Mouse (Mus musculus) adrenal gland, postnatal 25 days (tissue): Measurements from ENCODE around the gene Sos1. TPM values are rescaled to one million over a fixed set of nuclear protein-coding genes. Genes with fewer than 3 reads are reported as not detected.

Experiments used
- DNase-seq: peaks from one replicate; pipeline ENCODE4 v3.0.0; 2021; ENCODE audit warnings: mixed read lengths
- long read RNA-seq: library from polyadenylated mRNA; stranded (forward); transcript quantifications from one replicate; pipeline ENCODE4 v2.0.0, GENCODE M21; 2021
- total RNA-seq: library from RNA; stranded (reverse); gene quantifications from 2 replicates; pipeline ENCODE4 v1.2.3, GENCODE M21; 2021

Gene Sos1
- 30.3 and 30.9 TPM in 2 replicates for total RNA-seq
- long read RNA-seq, partial matches to known transcripts: 2 of 4 reads
- long read RNA-seq, other reads (novel, unspliced or antisense): 2 of 4 reads

DNA sequence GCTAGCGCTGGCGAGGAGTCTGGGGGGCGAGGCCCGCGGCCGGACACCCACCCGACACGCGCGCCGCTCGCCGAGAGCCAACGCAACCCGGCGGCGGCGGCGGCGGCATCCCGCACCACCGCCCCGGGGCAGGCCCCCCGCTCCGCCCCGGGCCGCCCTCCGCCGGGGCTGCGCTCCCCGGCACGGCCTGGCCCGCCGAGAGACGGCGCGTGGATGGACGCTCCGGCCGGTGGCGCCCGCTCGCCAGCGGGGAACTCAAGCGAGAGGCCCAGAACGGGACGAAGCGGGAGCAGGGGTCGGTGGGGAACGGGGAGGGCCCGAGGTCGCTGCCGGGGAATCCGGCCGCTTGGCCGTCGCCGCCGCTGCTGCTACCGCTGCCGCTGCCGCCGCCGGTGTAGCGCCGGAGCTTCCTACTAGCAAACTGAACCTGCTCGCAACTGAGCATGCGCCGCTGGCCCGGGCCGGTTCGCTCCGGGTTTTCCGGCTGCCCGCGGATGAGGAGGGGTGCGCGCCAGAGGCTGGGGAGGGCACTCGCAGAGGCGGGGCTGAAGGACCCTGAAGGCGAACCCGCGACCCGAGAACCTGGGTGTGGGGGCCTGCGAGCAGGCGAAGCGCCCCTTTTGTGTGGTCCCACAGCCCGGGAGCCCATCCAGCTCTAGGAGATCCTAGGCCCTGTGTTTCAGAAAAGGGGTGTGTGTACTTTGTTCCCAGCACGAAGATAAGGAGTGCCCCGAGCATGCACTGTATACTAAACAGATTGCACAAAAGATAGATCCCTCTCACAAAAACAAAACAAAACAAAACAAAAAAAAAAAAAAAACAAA, at the start of gene Sos1:
TSS of gene Sos1 (minus strand) at position 423 of the 824 bp plus-strand sequence.
- peak; percentile 99 for DNase-seq

DNA sequence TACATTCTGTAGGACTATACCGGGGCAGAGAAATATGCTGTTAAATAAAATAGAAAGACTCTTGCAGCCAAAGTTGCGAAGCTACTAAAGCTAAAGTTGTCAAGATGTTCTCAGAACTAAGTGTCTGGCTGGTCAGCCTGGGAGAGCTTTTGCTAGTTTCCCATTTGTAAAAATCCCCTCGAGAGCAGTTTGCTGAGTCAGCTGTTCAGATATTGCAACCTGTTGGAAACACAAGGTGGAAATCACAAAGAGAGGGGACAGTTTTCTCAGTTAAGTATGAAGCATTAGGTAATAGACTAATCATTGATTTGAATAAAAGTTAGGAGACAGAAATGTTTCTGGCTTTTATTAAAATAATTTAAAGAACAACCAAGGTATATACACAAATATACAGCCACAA, 43.0 kb upstream of the Sos1 start:
- DNase-seq: no peak

DNA sequence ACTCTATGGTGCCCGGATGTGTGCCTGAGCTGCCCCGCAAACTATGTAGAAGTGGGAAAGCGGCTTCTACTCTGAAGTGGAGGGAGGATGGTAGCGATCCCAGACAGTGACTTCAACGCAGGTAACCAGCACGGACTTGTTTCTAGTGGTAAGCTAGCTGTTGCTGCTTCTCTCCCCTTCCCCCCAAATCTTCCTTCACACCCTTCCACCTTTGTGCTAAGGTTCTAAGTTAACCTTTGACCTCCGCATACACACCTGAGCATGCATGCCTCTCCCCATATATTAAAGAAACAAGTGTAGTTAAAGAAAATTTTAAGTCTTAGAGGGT, 41.9 kb upstream of the Sos1 start:
- no peak for DNase-seq

DNA sequence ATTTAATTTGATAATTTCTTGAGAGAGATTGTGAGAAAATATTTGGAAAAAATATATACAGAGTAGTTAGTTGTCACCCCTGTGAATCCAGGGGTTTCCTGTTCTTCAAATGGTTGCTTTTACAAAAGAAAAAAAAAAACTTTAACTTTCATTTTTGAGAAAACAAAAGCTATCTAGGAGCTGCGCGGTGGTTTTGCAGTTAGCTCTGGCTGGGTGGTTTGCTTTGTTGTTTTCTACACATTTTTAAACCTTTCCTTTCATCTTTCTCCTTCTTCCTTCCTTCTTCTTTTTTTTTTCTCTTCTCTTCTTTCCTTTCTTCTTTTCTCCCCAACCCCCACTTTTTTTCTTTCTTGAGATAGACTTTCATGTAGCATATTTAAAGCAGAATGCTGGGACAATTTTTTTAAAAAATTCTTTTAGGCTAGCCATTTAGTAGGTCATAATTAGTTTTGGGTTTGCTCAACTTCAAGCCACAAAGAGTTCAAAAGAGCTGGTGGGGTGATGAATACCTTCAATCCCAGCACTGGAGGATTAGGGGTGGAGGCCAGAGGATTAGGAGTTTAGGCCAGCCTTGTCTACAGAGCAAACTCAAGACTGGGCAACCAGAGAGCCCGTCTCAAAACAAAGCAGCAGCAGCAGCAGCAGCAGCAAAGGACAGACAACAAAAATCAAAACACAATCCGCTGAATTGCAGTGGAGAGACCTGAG, 41.4 kb upstream of the Sos1 start:
- no peak for DNase-seq

DNA sequence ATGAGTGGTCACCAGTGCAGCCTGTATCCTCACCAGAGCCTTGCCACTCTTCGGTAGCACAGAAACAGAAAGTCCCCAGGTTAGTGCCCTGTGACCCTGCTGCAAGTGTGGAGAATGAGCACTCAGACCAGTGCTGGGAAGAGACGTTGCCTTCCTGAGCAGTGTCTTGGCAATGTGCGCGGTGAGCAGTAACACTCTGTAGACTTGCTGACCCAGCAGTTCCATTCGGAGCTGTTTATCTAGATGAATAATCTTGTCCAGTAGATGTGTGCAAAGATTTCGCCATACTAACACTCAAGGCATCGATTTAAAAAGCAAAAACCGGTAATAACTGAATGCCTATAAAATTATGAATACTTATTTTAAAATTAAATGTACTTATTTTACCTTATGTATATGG, 40.3 kb upstream of the Sos1 start:
- no peak for DNase-seq

DNA sequence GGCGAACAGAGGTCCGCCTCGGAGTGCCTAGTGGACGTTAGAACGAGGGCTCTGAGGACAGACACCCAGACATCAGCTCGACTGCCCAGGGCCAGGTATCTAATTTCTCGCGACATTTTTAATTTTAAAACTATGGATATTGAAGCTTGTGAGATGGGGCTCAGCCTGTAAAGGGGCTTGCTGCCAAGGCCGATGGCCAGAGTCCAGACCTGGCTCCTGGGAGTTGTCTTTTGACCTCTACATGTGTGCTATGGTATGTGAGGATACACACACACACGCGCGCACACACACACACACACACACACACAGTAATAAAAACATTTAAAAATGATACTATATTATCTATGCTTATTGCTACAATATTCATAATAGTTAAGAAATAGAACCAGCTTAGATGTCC, 38.6 kb upstream of the Sos1 start:
- no peak for DNase-seq

DNA sequence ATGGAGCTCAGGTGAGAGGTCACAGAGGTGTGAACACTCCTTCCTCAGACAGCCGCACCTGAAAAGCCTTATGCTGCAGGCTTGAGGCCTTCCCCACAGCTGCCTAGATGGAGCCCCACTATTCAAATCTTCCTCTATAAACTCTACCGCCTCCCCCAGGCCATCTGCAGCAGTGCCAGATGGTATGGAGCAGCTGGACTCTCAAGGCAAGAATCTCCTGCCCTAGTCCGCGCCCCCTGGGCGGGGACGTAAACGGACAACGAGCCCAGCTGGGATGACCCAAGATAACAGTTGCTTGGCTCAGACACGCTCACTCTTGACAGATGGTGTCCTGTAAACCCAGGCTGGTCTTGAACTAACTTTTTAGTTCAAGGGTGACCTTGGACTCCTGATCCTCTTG, 37.0 kb upstream of the Sos1 start:
- DNase-seq: no peak

DNA sequence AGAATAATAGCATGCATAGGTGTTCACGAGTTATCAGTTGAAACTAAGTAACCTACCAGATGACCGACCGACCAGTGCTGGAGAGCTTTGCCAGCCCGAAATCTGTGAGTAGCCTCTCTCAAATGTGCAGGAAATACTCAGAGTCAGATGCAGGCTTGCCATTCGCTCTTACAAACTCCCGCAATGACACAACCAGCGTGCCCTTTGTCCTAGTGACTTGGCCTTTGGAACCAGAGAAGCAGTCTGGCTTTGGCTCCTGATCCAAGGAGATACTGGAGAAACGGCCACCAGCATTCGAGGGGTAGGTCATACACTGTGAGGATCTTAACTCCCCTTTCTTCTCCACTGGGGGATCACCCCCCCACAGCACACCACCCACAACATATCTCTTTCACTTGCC, 35.7 kb upstream of the Sos1 start:
- DNase-seq: peak; percentile 13

DNA sequence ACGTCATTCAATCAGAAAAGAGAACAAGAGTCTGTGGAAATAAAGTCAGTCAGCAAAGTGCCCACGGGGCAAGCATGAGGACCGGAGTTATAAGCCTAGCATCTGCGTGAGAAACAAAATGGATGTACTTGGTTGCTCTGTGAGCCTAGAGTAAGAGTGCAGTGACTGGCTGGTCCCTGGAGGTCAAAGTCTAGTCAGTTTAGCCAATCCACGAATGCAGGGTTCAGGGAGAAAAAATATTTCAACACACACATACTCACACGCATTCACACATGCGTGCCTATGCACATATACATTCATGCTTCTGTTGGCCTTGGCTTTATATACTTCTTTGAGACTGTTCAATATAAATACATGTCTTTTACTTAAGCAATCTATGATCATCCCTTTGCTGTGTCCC, 35.3 kb upstream of the Sos1 start:
- no peak for DNase-seq

DNA sequence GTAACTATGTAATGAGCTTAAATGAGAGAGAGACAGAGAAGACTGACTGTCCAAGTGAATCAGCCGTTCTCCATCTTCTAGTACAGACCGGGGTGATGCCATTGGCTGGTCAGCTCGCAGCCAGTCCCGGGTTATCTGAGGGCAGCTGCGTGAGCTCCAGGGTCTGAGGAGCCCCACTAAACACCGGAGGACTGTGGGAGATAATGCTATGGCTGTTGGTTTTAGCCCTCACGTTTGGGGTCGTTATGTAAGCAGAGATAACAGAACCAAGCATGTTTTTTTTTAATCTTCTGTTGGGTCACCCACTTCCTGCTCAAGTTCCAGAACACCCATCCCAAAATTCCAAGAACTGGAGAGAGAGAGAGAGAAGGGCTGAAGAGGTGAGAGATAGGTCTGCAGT, 33.5 kb upstream of the Sos1 start:
- no peak for DNase-seq

DNA sequence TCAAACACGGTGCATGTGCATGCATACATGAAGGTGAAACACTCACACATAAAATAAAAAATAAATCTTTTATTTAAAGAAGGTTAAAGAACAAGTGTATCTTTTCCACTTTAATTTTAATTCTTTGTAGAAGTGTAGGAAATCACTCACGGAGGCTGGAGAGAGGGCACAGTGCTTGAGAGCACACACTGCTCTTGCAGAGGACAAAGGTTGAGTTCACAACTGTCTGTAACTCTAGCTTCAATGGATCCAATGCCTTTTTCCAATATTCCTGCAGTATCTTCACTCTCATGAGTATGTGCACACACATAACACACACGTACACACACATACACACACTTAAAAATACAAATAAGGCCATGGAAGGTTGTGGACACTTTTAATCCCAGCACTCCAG, 30.2 kb upstream of the Sos1 start:
- DNase-seq: no peak

DNA sequence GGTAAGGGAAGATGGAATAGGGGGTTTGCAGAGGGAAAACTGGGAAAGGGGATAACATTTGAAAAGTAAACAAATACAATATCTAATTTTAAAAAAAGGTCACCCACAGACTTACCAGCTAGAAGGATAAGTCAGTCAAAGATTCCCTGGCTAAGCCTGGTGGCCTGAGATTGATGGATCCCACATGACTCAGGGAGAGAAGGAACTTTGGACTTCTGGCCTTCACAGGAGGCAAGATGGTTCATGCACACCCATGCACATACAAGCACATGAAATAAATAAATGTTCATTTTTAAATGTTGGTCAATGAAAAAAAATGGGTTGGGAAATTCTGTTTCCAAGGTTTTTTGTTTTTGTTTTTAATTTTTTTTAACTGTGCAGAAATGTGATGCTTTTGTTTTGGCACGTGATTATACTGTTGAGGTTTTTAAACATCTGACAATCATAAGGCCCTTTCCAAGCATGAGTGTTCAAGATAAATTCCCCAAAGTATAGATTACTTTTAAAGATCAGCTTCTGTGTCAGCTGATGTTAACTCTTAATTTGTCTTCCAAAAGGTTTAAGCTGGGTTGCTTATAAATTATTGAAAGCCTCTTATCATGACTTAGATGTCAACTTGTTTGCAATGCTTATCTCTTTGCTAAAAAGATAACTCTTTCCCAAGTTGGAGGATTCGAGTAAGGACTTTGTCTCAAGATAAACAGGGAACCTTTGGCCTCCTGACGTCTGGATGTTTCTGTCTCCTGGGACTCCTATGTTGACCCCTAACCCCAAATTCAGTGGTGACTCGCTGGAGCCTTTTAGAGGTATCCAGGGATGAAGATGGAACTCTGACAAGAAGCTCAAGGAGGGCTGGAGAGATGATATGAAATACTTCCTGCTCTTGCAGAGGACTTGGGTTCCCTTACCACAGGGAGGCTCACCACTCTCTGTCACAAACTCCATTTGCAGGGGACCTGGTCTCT, 29.5 kb upstream of the Sos1 start:
- DNase-seq: no peak

DNA sequence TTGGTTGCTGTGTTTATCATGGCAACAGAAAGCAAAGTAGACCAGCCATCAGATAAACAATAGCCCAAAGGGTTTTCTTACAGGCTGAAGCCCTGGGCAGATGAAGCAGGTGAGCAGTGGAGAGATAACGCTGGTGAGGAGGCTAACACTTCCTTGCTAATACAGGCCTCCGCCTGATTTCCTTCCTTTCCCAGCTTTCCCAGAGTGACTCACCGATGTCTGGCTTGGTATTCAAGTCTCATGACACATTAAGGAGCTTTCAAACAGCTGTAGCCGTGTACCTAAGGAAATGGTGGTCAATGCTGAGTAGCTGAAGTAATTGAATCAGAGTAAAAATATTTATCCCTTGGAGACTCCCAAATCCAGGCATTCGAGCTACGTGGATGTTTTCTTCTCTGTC, 25.5 kb upstream of the Sos1 start:
- no peak for DNase-seq

DNA sequence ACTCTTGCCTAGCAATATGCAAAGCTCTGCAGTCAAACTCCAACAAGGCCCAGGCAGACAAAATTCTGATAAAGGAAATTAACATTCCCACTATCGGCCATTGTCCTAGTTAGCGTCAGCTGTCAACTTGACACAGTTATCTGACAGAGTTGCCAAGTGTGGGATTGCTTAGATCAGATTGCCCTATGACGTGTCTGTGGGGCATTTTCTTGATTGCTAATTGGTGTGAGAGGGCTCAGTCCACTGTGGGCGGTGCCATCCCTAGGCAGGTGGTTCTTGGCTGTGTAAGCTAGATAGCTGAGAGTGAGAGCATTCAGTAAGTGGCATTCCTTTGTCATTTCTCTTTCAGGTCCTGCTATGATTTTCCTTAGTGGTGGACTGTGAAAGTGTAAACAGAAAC, 25.1 kb upstream of the Sos1 start:
- DNase-seq: no peak

DNA sequence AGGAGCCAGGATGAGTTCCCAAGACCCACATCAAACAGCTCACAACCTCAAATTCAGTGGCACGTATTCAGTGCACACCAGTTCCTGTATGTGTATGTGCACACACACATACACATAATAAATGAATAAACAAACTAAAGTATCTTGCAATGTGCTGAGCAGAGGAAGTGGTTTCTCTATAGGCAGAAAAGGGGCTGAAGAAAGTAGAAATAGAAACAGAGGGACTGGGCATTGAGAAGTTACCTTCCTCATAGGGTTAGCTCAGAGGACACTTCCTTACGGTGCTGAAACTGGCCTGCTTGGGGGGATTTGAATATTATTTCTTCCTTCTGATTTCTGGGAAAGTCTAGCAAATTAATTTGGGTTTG, 21.5 kb upstream of the Sos1 start:
- no peak for DNase-seq

DNA sequence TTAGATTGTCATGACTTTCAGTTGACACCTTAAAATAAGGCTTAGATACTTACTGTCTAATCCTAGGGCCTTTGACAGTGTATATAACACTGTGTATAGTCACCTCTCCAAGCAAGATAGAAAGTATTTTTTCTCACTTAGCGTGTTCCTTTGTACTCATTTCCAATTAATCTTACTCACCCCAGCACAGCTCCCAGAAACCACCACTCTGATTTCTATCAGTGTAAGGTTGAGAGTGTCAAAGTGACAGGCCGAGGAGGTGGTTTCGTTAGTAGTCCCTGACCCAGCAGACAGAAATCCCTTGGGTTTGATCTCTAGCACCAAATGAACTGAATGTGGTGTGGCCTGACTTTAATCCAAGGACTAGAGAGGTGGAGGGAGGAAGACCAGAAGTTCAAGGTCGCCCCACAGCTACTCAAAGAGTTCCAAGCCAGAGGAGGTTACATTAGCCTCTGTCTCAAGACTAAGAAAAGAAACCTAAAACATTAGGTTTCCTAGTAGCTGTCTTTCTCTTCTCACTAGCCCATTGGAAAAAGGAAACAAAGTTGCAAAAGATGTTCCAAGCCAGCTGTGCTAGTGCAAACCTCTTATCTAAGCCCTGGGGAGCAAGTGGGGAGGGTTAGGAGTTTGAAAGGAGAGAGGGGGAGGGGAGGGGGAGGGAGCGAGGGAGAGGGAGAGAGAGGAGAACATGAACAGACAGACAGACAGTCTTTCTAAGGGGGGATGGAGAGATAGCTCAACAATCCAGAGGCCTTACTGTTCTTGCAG, 21.0 kb upstream of the Sos1 start:
- DNase-seq: no peak

DNA sequence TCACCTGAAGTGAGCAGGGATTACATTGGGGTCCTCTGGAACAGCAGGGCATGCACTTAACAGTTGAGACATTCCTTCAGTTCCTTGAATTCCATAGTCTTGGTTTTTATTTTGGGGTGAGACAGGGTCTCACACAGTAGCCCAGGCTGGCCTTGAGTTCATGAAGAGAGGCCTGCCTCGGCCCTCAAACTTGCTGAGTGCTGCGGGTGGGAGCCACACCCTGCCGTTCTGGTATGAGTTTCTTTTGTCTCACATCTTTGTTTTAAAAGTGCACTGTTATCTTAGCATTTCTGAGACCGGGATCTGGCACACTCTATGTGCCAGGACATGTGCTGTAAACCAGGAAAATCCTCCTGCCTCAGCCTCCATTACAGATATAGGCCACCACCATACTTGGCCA, 19.8 kb upstream of the Sos1 start:
- no peak for DNase-seq

DNA sequence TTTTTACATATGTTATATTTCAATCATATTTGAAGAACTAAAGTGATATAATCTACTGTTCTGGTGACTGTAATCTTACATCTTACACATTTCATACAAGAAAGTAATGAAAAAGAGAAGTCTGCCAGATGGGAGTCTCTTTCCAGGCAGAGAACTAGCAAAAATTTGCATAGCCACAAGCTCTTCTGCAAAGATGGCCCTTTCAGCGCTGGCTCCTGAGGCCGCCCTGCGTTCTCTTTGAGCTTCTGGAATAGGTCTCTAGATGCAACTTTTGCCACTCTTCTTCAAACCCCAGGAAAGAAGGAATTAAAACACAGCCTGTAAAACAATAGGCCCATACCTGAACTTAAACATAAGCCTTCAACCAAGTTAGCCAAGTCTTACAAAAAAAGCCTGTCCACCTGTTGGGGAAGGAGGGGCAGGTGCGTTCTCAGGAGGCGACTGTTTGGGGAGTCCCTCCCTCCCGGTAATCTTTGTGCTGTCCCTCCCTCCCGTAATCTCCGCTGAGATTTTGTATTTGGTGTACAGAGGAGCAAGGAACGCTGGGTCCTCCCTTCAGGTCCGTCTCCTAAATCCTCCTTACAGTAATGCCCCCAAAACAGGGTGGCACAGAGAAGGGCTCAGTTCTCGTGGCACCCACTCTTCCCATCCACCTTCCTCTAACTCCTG, 18.5 kb upstream of the Sos1 start:
- no peak for DNase-seq

DNA sequence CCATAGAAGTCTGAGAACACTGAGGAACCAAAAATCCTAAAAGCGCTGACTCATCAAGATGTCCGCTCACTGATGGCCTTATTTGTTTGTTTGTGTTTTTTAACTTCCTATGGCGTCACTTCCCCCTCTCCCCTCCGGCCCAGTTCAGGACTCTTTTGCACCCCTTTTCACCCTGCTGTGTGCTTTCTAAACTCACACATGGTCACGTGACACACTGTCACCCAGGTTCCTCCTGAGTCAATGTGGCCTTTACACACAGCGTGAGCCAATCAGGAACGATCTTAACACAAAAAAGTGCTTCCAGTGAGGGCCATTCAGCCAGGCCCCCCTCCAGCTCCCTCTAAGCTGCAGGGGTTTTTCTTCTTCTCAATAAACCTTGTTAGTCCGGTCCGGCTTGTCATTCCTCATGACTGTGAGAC, 16.9 kb upstream of the Sos1 start:
- DNase-seq: no peak

DNA sequence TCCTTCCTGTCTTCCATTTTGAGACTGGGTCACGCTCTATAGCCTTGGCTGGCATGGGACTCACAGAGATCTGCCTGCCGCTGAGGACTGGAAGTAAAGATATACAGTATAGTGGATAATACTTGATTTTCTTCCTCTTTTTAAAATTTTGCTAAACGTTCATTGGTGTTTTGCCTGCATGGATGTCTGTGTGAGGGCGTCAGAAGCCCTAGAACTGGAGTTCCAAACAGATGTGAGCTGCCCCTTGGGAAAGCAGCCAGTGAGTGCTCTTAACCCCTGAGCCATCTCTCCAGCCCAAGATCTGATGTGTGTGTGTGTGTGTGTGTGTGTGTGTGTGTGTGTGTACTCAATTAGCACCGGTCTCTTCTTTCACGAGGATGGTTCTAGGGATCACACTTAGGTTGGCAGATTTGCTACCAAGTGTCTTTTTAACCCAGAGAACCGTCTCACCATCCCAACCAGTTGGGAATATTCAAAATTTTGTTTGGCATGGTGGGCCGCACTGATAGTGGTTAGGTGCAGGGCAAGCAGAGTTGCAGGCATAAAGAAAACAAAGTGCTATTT, 16.4 kb upstream of the Sos1 start:
- no peak for DNase-seq

DNA sequence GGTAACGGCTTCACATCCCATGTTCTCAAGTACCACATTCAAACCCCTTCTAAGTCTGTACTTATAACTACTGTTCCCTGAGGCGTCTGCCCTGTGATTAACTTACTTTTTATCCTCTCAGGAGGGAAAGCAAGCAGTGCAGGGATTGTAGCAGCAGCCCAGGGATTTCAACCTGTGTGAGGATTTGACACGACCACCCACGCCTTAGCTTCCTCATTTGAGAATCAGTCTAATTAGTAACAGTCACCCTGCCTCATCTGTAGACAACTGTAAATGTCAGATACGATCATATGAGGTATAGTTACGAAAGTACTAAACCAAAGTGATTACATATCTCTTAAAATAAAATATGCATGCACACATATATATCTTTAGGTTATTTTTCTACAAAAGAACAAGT, 15.9 kb upstream of the Sos1 start:
- DNase-seq: no peak
